Comparison of ENCODE assay signal across 11 mouse cellular contexts in the genomic region with DNA sequence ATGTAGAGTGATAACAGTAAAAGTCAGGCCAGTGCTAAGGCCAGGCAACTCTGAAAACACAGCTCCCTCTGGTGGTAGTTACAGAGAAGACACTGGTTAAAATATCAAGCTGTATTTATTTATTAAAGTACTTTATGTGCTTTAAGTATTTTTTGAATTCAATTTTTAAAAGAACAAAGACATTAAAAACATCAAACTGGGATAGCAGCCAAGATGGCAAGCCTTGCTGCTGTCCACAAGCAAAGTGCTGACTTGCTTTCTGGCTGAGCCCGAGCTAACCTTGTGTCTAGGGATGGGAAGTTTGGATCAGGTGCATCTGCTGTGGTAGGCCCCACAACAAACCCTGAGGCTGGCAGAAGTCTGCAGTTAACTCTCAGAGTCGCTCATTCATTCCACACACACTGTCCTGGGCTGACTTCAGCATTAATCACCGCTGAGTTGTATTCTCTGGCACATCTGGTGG.
DNase-seq lines count a peak whose midpoint lies in the region; ATAC-seq and TF ChIP-seq lines count a peak whose summit lies in the region.
"Had no signal": no experiment of that assay in that cellular context is flagged by ENCODE, and none has a peak within 500 bp of the region (broad histone marks: within the 10 kb centered on the region; RNA-seq: fewer than 3 reads in every experiment).

No protein-coding gene starts in this region.

- no peak for ATAC-seq in stomach, postnatal 0 days (ENCODE audit: low FRiP score, low TSS enrichment)
- ATAC-seq: activated CD4-positive, CD25-positive, alpha-beta regulatory T cell, adult 4 months; midbrain, embryonic 15.5 days had no signal

- no peak overlapping the region for H3K27ac ChIP-seq in kidney, adult 2 months (ENCODE audit: insufficient read depth, low read depth, low read length)
- H3K27ac ChIP-seq in stomach, postnatal 0 days (replicated peaks), result no peak overlapping the region
- H3K27ac ChIP-seq: hindbrain, embryonic 10.5 days; midbrain, embryonic 15.5 days had no signal

- H3K9me3 ChIP-seq in stomach, postnatal 0 days (ENCODE audit: control insufficient read depth, low read length), result no peaks in the 10 kb centered on the region
- H3K9me3 ChIP-seq: hindbrain, embryonic 10.5 days; midbrain, embryonic 15.5 days had no signal

- no peaks in the 10 kb centered on the region for H3K4me1 ChIP-seq in kidney, adult 2 months (ENCODE audit: control insufficient read depth, insufficient read depth, low read length)
- no peaks in the 10 kb centered on the region for H3K4me1 ChIP-seq in stomach, postnatal 0 days (replicated peaks; ENCODE audit: control insufficient read depth, insufficient read depth)
- H3K4me1 ChIP-seq: midbrain, embryonic 15.5 days had no signal

- TF ChIP-seq CTCF in kidney, adult 2 months (conservative IDR thresholded peaks at IDR 0.05; ENCODE audit: insufficient read depth, insufficient read length, low read depth, low read length), result no peak
- TF ChIP-seq CTCF in stomach, postnatal 0 days (IDR thresholded peaks at IDR 0.05; ENCODE audit: low read depth), result peak; percentile 77

- no peak for TF ChIP-seq EP300 in stomach, postnatal 0 days (optimal IDR thresholded peaks at IDR 0.05)

- H3K9ac ChIP-seq in stomach, postnatal 0 days (ENCODE audit: low read length), result no peak overlapping the region
- H3K9ac ChIP-seq: midbrain, embryonic 15.5 days had no signal

- H3K36me3 ChIP-seq in kidney, adult 2 months (ENCODE audit: control insufficient read depth, insufficient read depth, low read length), result no peaks in the 10 kb centered on the region
- H3K36me3 ChIP-seq in stomach, postnatal 0 days (ENCODE audit: control insufficient read depth, insufficient read depth, low read length), result no peaks in the 10 kb centered on the region
- H3K36me3 ChIP-seq: hindbrain, embryonic 10.5 days; midbrain, embryonic 15.5 days had no signal

- TF ChIP-seq POLR2A in kidney, adult 2 months (IDR thresholded peaks at IDR 0.05; ENCODE audit: low read depth, low read length), result no peak

- H3K27me3 ChIP-seq in kidney, adult 2 months (replicated peaks; ENCODE audit: control insufficient read depth, insufficient read depth, low read length), result no peaks in the 10 kb centered on the region
- H3K27me3 ChIP-seq in stomach, postnatal 0 days (ENCODE audit: control insufficient read depth, insufficient read depth, low read length), result no peaks in the 10 kb centered on the region
- H3K27me3 ChIP-seq: midbrain, embryonic 15.5 days had no signal

- DNase-seq in adrenal gland, postnatal 14 days, result peak; percentile 57
- DNase-seq in adrenal gland, adult 2 months, result no peak
- peak; percentile 18 for DNase-seq in kidney, adult 2 months
- no peak for DNase-seq in kidney, adult 11 months
- DNase-seq in ovary, postnatal 36 days (ENCODE audit: low spot score), result peak; percentile 28
- DNase-seq in ovary, postnatal 10 days (ENCODE audit: low spot score), result no peak
- no peak for DNase-seq in stomach, postnatal 0 days (ENCODE audit: low spot score)
- no peak for DNase-seq in urinary bladder, postnatal 25 days (ENCODE audit: low spot score)

- 79% methylated on average over 3 of the region's 3 CpGs for WGBS in kidney, adult 2 months
- WGBS in stomach, postnatal 0 days, result 68% methylated on average over 3 of the region's 3 CpGs

- no peak overlapping the region for H3K4me3 ChIP-seq in kidney, adult 2 months (ENCODE audit: insufficient read depth, low read depth, low read length)
- no peak overlapping the region for H3K4me3 ChIP-seq in stomach, postnatal 0 days (ENCODE audit: low read depth, low read length)
- H3K4me3 ChIP-seq: hindbrain, embryonic 10.5 days; midbrain, embryonic 15.5 days had no signal

- H3K4me2 ChIP-seq in stomach, postnatal 0 days (replicated peaks; ENCODE audit: low read depth), result no peak overlapping the region
- H3K4me2 ChIP-seq: midbrain, embryonic 15.5 days had no signal

Comparison
In these comparisons a context has a peak if more than half of its experiments do, and no peak if none do; other contexts are left out.
1. DNase-seq: peak in adrenal gland, postnatal 14 days (single experiment), kidney, adult 2 months (single experiment) and ovary, postnatal 36 days (single experiment); none in adrenal gland, adult 2 months (single experiment), kidney, adult 11 months (single experiment), ovary, postnatal 10 days (single experiment), stomach, postnatal 0 days (single experiment) and urinary bladder, postnatal 25 days (single experiment).